Mouse (Mus musculus) heart, postnatal 0 days (tissue): ENCODE data around the gene Snapc5. TPM values are rescaled to one million over a fixed set of nuclear protein-coding genes. Genes with fewer than 3 reads are reported as not detected.
"Not testable (repeated sequence)": the region's sequence is repeated elsewhere in the genome, so short reads cannot be mapped to it uniquely, and the experiment has no call there.

Experiments
- ATAC-seq: fragments of 200-750 bp; cut with Nextera tagmentation; 2 replicates; pipeline ENCODE4 v1.8.0; 2017; ENCODE audit warnings: low read depth, moderate number of reproducible peaks, moderate library complexity; ENCODE audit not compliant: insufficient read depth
- DNase-seq: peaks from one replicate; pipeline ENCODE4 v3.0.0-alpha.2; 2016; ENCODE audit warnings: low spot score
- H3K27ac ChIP-seq: fragments of 300-500 bp; sonication (generic); 2 replicates; pipeline ENCODE4 v1.5.1; 2014; ENCODE audit warnings: low read depth, mild to moderate bottlenecking
- H3K27me3 ChIP-seq: fragments of 300-500 bp; sonication (generic); 2 replicates; pipeline ENCODE4 v1.6.1; 2014; ENCODE audit warnings: low read length, mixed read lengths; ENCODE audit not compliant: control insufficient read depth, insufficient read depth
- H3K36me3 ChIP-seq: fragments of 300-500 bp; sonication (generic); replicated peaks from 2 replicates; pipeline ENCODE4 v1.6.1; 2014; ENCODE audit warnings: low read length, mixed read lengths; ENCODE audit not compliant: control insufficient read depth, insufficient read depth
- H3K4me1 ChIP-seq: fragments of 300-500 bp; sonication (generic); 2 replicates; pipeline ENCODE4 v1.6.1; 2014; ENCODE audit warnings: antibody characterized with exemption; ENCODE audit not compliant: control insufficient read depth, insufficient read depth
- H3K4me2 ChIP-seq: fragments of 300-500 bp; sonication (generic); 2 replicates; pipeline ENCODE4 v1.6.1; 2014; ENCODE audit warnings: low read depth, mild to moderate bottlenecking, low read length, moderate library complexity
- H3K4me3 ChIP-seq: fragments of 300-500 bp; sonication (generic); 2 replicates; pipeline ENCODE4 v1.5.1; 2014; ENCODE audit warnings: low read depth, low read length
- H3K9ac ChIP-seq: fragments of 300-500 bp; sonication (generic); replicated peaks from 2 replicates; pipeline ENCODE4 v1.6.1; 2014; ENCODE audit warnings: low read depth, low read length, mixed read lengths
- H3K9me3 ChIP-seq: fragments of 300-500 bp; sonication (generic); replicated peaks from 2 replicates; pipeline ENCODE4 v1.6.1; 2016; ENCODE audit warnings: low read length; ENCODE audit not compliant: control insufficient read depth
- CTCF ChIP-seq: IDR thresholded peaks from 2 replicates; pipeline ENCODE4 v1.5.1; 2016; ENCODE audit warnings: antibody characterized with exemption, control low read depth, low read depth
- EP300 ChIP-seq: IDR thresholded peaks from 2 replicates; pipeline ENCODE4 v1.6.1; 2016; ENCODE audit warnings: antibody characterized with exemption, low read depth
- WGBS: fragments of 180-500 bp; shearing (Covaris S2); extraction: QIAGEN DNeasy Blood & Tissue Kit; methylation state at CpG from one replicate; pipeline ENCODE4 v1.1.7; 2014; 5-methylcytosine and 5-hydroxymethylcytosine counted together
- polyA plus RNA-seq: library from polyadenylated mRNA; unstranded; fragments of >200 nt; fragmentation: Nextera tagmentation; extraction: Ambion mirVana; gene quantifications from 2 replicates; pipeline ENCODE4 v1.2.1, GENCODE M21; 2015
- total RNA-seq: library from RNA; depleted of rRNA; stranded (reverse); fragments of >200 nt; gene quantifications from 2 replicates; pipeline ENCODE4 v1.2.3, GENCODE M21; 2014; ENCODE audit warnings: low replicate concordance; rRNA removed

Gene Snapc5
- total RNA-seq (2.5 and 4.2 TPM in 2 replicates), polyA plus RNA-seq (31.7 and 32.0 TPM in 2 replicates)

GRCm38 (mm10) chr9:64178974-64179646 lies at the start of gene Snapc5:
TSS of gene Snapc5 (plus strand) at chr9:64179274.
- Histone ChIP-seq H3K27ac (peak within 1 kb of the TSS; percentile 81), H3K4me1 (peaks cover 8% of the 10 kb centered on the region), H3K36me3 (peaks cover 71% of the 10 kb centered on the region), H3K27me3 (no peaks in the 10 kb centered on the region), H3K4me2 (peak within 1 kb of the TSS; percentile 57), H3K4me3 (peak within 1 kb of the TSS; percentile 62), H3K9me3 (no peaks in the 10 kb centered on the region), H3K9ac (peak within 1 kb of the TSS; percentile 49)
- ATAC-seq (peak; percentile 97), DNase-seq (peak; percentile 95)
- under 1% methylated on average over 35 of the region's 35 CpGs for WGBS
- TF ChIP-seq CTCF: peak; percentile 58
- no peak for TF ChIP-seq EP300

- WGBS: 84% methylated on average over 6 of the region's 6 CpGs
- Histone ChIP-seq H3K27me3 (no peaks in the 10 kb centered on the region), H3K36me3 (0 out of 2 replicates have a peak, but pooled peaks cover 1% of the 10 kb centered on the region), H3K27ac (no peak overlapping the region), H3K9ac (no peak overlapping the region), H3K4me2 (no peak overlapping the region), H3K4me3 (no peak overlapping the region), H3K4me1 (no peaks in the 10 kb centered on the region), H3K9me3 (no peaks in the 10 kb centered on the region)
- DNase-seq: no peak
- no peak for ATAC-seq
- no peak for TF ChIP-seq EP300
Measured at GRCm38 (mm10) chr9:64131623-64132022, 47.5 kb upstream of the Snapc5 start.

GRCm38 (mm10) chr9:64138896-64139295 lies 40.2 kb upstream of the Snapc5 start:
- WGBS: 4% methylated on average over 6 of the region's 6 CpGs

GRCm38 (mm10) chr9:64139879-64140278 lies 39.2 kb upstream of the Snapc5 start:
- Histone ChIP-seq H3K9me3 (no peaks in the 10 kb centered on the region), H3K9ac (no peak overlapping the region), H3K4me2 (no peak overlapping the region), H3K4me1 (no peaks in the 10 kb centered on the region), H3K27ac (no peak overlapping the region), H3K36me3 (peaks cover 25% of the 10 kb centered on the region), H3K4me3 (no peak overlapping the region), H3K27me3 (no peaks in the 10 kb centered on the region)
- WGBS: 87% methylated on average over 9 of the region's 9 CpGs
- DNase-seq: no peak
- TF ChIP-seq EP300 (no peak), CTCF (no peak)
- no peak for ATAC-seq

More at GRCm38 (mm10) chr9:64138896-64139295, 40.2 kb upstream of the Snapc5 start:
- H3K4me2 ChIP-seq, H3K9ac ChIP-seq, H3K27me3 ChIP-seq, ATAC-seq, DNase-seq, H3K4me3 ChIP-seq, H3K4me1 ChIP-seq, H3K27ac ChIP-seq, H3K9me3 ChIP-seq: not testable (repeated sequence)
- TF ChIP-seq CTCF: peak; percentile 51
- peaks cover 25% of the 10 kb centered on the region for H3K36me3 ChIP-seq

GRCm38 (mm10) chr9:64156641-64157040 lies 22.4 kb upstream of the Snapc5 start:
- 76% methylated on average over 1 of the region's 1 CpGs for WGBS
- H3K27me3 ChIP-seq: no peaks in the 10 kb centered on the region
- no peak for ATAC-seq
- no peaks in the 10 kb centered on the region for H3K9me3 ChIP-seq
- TF ChIP-seq CTCF (no peak), EP300 (no peak)
- no peaks in the 10 kb centered on the region for H3K4me1 ChIP-seq
- no peak overlapping the region for H3K4me2 ChIP-seq
- DNase-seq: no peak
- H3K36me3 ChIP-seq: peaks cover 52% of the 10 kb centered on the region
- no peak overlapping the region for H3K4me3 ChIP-seq
- H3K9ac ChIP-seq: no peak overlapping the region
- H3K27ac ChIP-seq: no peak overlapping the region

- Histone ChIP-seq H3K4me1 (no peaks in the 10 kb centered on the region), H3K27ac (no peak overlapping the region), H3K9me3 (no peaks in the 10 kb centered on the region), H3K4me2 (no peak overlapping the region), H3K9ac (no peak overlapping the region), H3K4me3 (no peak overlapping the region), H3K27me3 (no peaks in the 10 kb centered on the region), H3K36me3 (peaks cover 49% of the 10 kb centered on the region)
- TF ChIP-seq EP300 (no peak), CTCF (no peak)
- WGBS: 81% methylated on average over 5 of the region's 5 CpGs
- no peak for ATAC-seq
- no peak for DNase-seq
Measured at GRCm38 (mm10) chr9:64160471-64160870, 18.6 kb upstream of the Snapc5 start.

GRCm38 (mm10) chr9:64169967-64170366 lies 9.1 kb upstream of the Snapc5 start:
- not testable (repeated sequence) for ATAC-seq, H3K27me3 ChIP-seq, H3K27ac ChIP-seq, H3K36me3 ChIP-seq, H3K9me3 ChIP-seq, H3K4me2 ChIP-seq, H3K9ac ChIP-seq, H3K4me1 ChIP-seq, H3K4me3 ChIP-seq, DNase-seq
- WGBS: 87% methylated on average over 3 of the region's 3 CpGs
